Mouse (Mus musculus) liver, embryonic 11.5 days (tissue): ENCODE results near the gene Prkag2. TPM values are rescaled to one million over a fixed set of nuclear protein-coding genes. Genes with fewer than 3 reads are reported as not detected.

Source experiments
- ATAC-seq: fragments of 200-750 bp; cut with Nextera tagmentation; replicated peaks from 2 replicates; pipeline ENCODE4 v1.8.0; 2017; ENCODE audit warnings: moderate number of reproducible peaks, mild to moderate bottlenecking, moderate TSS enrichment, moderate library complexity; ENCODE audit not compliant: low FRiP score
- DNase-seq: peaks from one replicate; pipeline ENCODE4 v3.0.0-alpha.2; 2017; ENCODE audit warnings: low spot score
- H3K27ac ChIP-seq: fragments of 300-500 bp; sonication (generic); 2 replicates; pipeline ENCODE4 v1.5.1; 2014; ENCODE audit warnings: mild to moderate bottlenecking, low read depth, low read length, control low read depth
- H3K27me3 ChIP-seq: fragments of 300-500 bp; sonication (generic); replicated peaks from 2 replicates; pipeline ENCODE4 v1.6.1; 2014; ENCODE audit warnings: low read length, mixed read lengths; ENCODE audit not compliant: control insufficient read depth, insufficient read depth
- H3K36me3 ChIP-seq: fragments of 300-500 bp; sonication (generic); 2 replicates; pipeline ENCODE4 v1.6.1; 2014; ENCODE audit warnings: mild to moderate bottlenecking, low read length, moderate library complexity, mixed read lengths; ENCODE audit not compliant: control insufficient read depth, insufficient read depth
- H3K4me1 ChIP-seq: fragments of 300-500 bp; sonication (generic); replicated peaks from 2 replicates; pipeline ENCODE4 v1.6.1; 2014; ENCODE audit warnings: low read length, mixed read lengths; ENCODE audit not compliant: control insufficient read depth, insufficient read depth
- H3K4me2 ChIP-seq: fragments of 300-500 bp; sonication (generic); 2 replicates; pipeline ENCODE4 v1.6.1; 2014; ENCODE audit warnings: mild to moderate bottlenecking, control low read depth, moderate library complexity
- H3K4me3 ChIP-seq: fragments of 300-500 bp; sonication (generic); 2 replicates; pipeline ENCODE4 v1.5.1; 2014; ENCODE audit warnings: low read depth, low read length, control low read depth
- H3K9ac ChIP-seq: fragments of 300-500 bp; sonication (generic); 2 replicates; pipeline ENCODE4 v1.6.1; 2014; ENCODE audit warnings: low read depth, low read length, control low read depth
- H3K9me3 ChIP-seq: fragments of 300-500 bp; sonication (generic); 2 replicates; pipeline ENCODE4 v1.6.1; 2016; ENCODE audit warnings: low read length, inconsistent platforms, mixed read lengths; ENCODE audit not compliant: control insufficient read depth
- WGBS: fragments of 180-500 bp; shearing (Covaris S2); extraction: QIAGEN DNeasy Blood & Tissue Kit; methylation state at CpG from one replicate; pipeline ENCODE4 v1.1.7; 2014; 5-methylcytosine and 5-hydroxymethylcytosine counted together
- polyA plus RNA-seq: library from polyadenylated mRNA; unstranded; fragments of >200 nt; fragmentation: Nextera tagmentation; extraction: Ambion mirVana; gene quantifications from 2 replicates; pipeline ENCODE4 v1.2.1, GENCODE M21; 2014

Prkag2 gene
- polyA plus RNA-seq, 1 experiment from 2014 or later, result 12.8 TPM

DNA sequence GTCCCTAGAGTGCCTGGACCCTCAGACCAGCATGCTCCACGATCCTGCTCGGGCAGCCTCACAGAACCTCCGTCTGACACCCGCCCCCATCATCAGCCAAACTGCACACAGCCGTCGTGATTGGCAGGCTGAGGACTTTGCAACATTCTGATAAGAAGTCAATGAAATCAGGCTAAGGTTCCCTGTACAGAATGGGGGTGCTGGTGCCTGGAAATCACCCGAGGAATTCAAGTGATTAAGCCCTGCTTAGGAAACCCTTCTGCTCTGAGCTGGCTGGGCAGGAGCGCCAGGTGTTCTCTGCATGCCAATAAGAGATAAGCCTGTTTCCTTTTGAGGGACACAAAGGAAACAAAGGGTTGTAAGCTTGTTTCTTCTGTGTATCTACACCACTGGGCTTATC, 131.7 kb downstream of the Prkag2 start:
- H3K4me3 ChIP-seq, result no peak overlapping the region
- peaks cover 29% of the 10 kb centered on the region for H3K27me3 ChIP-seq
- peak; percentile 59 for ATAC-seq
- peak overlapping the region; percentile 24 for H3K4me2 ChIP-seq
- DNase-seq, result no peak
- H3K36me3 ChIP-seq, result no peaks in the 10 kb centered on the region
- H3K27ac ChIP-seq, result no peak overlapping the region
- H3K9ac ChIP-seq, result no peak overlapping the region
- no peaks in the 10 kb centered on the region for H3K9me3 ChIP-seq
- H3K4me1 ChIP-seq, result peaks cover 18% of the 10 kb centered on the region
- 9% methylated on average over 8 of the region's 8 CpGs for WGBS

- Histone ChIP-seq H3K4me3 (no peak overlapping the region), H3K4me1 (peaks cover 18% of the 10 kb centered on the region), H3K36me3 (no peaks in the 10 kb centered on the region), H3K27ac (no peak overlapping the region), H3K9ac (no peak overlapping the region), H3K9me3 (no peaks in the 10 kb centered on the region), H3K27me3 (peaks cover 29% of the 10 kb centered on the region), H3K4me2 (no peak overlapping the region)
- no peak for ATAC-seq
- 33% methylated on average over 7 of the region's 7 CpGs for WGBS
- DNase-seq, result no peak
These were observed 132.4 kb downstream of the Prkag2 start for GRCm38 (mm10) chr5:24967898-24968535.

DNA sequence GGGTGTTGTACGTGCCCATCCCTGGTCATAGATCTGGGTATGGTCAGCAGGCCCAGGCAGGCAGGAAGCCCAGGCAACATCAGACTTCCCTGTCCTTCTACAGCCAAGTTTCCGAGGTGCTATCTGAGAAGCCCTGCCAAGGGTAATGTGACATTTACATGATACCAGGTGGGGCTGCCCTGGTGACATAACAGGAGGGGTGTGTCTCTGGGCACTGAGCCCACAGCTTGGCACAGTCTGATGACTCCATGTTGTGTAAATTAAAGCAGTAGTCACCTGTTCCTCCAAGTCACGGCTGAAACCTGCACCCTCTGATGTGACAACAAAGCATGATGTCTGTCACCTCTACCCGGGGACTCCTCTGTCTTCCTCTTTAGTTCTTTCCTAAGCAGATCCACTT, 136.7 kb downstream of the Prkag2 start:
- Histone ChIP-seq H3K4me2 (no peak overlapping the region), H3K27me3 (peaks cover 14% of the 10 kb centered on the region), H3K9ac (no peak overlapping the region), H3K27ac (no peak overlapping the region), H3K36me3 (no peaks in the 10 kb centered on the region), H3K4me3 (no peak overlapping the region), H3K4me1 (peaks cover 7% of the 10 kb centered on the region), H3K9me3 (no peaks in the 10 kb centered on the region)
- no peak for DNase-seq
- ATAC-seq, result no peak
- WGBS, result 68% methylated on average over 4 of the region's 4 CpGs

GRCm38 (mm10) chr5:24960791-24961190, 139.7 kb downstream of the Prkag2 start:
- H3K27ac ChIP-seq, result no peak overlapping the region
- 89% methylated on average over 5 of the region's 5 CpGs for WGBS
- no peaks in the 10 kb centered on the region for H3K36me3 ChIP-seq

GRCm38 (mm10) chr5:24959758-24960157, 140.7 kb downstream of the Prkag2 start:
- Histone ChIP-seq H3K27ac (no peak overlapping the region), H3K9ac (no peak overlapping the region), H3K36me3 (no peaks in the 10 kb centered on the region), H3K27me3 (no peaks in the 10 kb centered on the region), H3K9me3 (no peaks in the 10 kb centered on the region), H3K4me2 (no peak overlapping the region), H3K4me1 (no peaks in the 10 kb centered on the region), H3K4me3 (no peak overlapping the region)
- DNase-seq, result no peak
- ATAC-seq, result no peak
- 61% methylated on average over 3 of the region's 3 CpGs for WGBS

More at GRCm38 (mm10) chr5:24960791-24961190, 139.7 kb downstream of the Prkag2 start:
- Histone ChIP-seq H3K27me3 (peaks cover 1% of the 10 kb centered on the region; the same call in 1 of the 2 replicates), H3K4me2 (no peak overlapping the region), H3K4me1 (no peaks in the 10 kb centered on the region), H3K9ac (no peak overlapping the region), H3K4me3 (no peak overlapping the region), H3K9me3 (no peaks in the 10 kb centered on the region)
- no peak for ATAC-seq
- DNase-seq, result no peak

DNA sequence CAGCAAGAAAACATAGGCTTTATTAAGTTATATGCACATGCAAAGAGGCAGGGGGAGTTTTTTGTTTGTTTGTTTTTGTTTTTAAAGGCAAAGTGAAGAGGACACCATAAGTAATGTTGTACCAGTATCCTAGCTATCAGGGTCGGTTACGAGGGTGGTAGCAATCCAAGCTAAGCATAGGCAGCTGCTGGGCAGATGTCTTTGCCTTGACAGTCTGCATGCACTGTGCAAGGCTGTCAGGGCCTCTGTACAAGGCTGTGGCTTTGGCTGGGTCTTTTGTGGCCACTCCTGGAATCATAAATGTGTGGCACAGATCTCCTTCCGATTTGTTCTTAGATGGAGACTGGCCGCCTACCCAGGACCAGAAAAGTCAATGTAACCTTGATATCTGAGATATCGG, 141.8 kb downstream of the Prkag2 start:
- ATAC-seq (no peak), DNase-seq (no peak)
- H3K4me3 ChIP-seq, result no peak overlapping the region
- H3K27me3 ChIP-seq, result no peaks in the 10 kb centered on the region
- 73% methylated on average over 5 of the region's 5 CpGs for WGBS
- H3K4me2 ChIP-seq, result no peak overlapping the region
- H3K9me3 ChIP-seq, result no peaks in the 10 kb centered on the region
- no peaks in the 10 kb centered on the region for H3K4me1 ChIP-seq
- no peaks in the 10 kb centered on the region for H3K36me3 ChIP-seq
- H3K27ac ChIP-seq, result no peak overlapping the region
- no peak overlapping the region for H3K9ac ChIP-seq

DNA sequence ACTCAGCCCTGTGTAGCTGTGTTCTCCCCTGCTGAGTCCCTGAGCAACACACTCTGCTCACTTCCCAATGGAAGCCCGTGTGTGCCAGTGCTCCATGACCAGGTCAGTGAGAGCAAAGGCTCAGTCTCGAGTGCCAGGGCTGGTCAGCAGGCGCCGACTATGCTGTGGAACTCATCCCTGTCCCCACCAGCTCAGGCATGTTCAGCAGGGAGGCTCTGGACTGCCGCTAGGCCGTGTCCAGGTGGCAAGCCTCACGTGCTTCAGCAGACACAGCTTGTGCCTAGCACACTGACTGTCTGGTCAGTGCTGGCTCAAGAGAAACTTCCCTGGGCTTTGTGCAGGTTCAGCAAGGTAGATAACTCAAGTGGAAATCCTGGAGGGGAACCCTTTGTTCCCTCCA, 143.6 kb downstream of the Prkag2 start:
- H3K9me3 ChIP-seq, result no peaks in the 10 kb centered on the region
- no peak for DNase-seq
- WGBS, result 83% methylated on average over 7 of the region's 7 CpGs

GRCm38 (mm10) chr5:24952842-24953741, 147.3 kb downstream of the Prkag2 start:
- Histone ChIP-seq H3K9me3 (no peaks in the 10 kb centered on the region), H3K27ac (no peak overlapping the region), H3K4me3 (no peak overlapping the region), H3K27me3 (peaks cover 4% of the 10 kb centered on the region), H3K4me1 (no peaks in the 10 kb centered on the region), H3K4me2 (no peak overlapping the region), H3K36me3 (no peaks in the 10 kb centered on the region), H3K9ac (no peak overlapping the region)
- DNase-seq (no peak), ATAC-seq (no peak)
- WGBS, result 67% methylated on average over 16 of the region's 16 CpGs

More for the DNA sequence above, 143.6 kb downstream of the Prkag2 start:
- Histone ChIP-seq H3K9ac (no peak overlapping the region), H3K36me3 (no peaks in the 10 kb centered on the region), H3K4me2 (no peak overlapping the region), H3K27me3 (no peaks in the 10 kb centered on the region; the same call in 1 of the 2 replicates), H3K4me1 (no peaks in the 10 kb centered on the region), H3K4me3 (no peak overlapping the region), H3K27ac (no peak overlapping the region)
- no peak for ATAC-seq
